Mouse (Mus musculus) heart, postnatal 25 days (tissue): ENCODE measurements around the gene Mypn. TPM values are rescaled to one million over a fixed set of nuclear protein-coding genes. Genes with fewer than 3 reads are reported as not detected.

ENCODE experiments used
- DNase-seq: peaks from one replicate; pipeline ENCODE4 v3.0.0; 2022; ENCODE audit warnings: low spot score
- intact Hi-C: fragments of 180-260 bp; cut with DNase I; formaldehyde crosslinking; loops from one replicate; pipeline ENCODE4 v1.15.1; 2025
- total RNA-seq, 2 experiments: library from RNA; stranded (reverse); gene quantifications; 2 replicates each; pipeline ENCODE4 v1.2.3; 2021

Mypn gene
- total RNA-seq, 2 experiments from 2014 or later: 101 to 108 TPM

GRCm38 (mm10) chr10:63065988-63066387 lies 137.8 kb downstream of the Mypn start:
- DNase-seq: peak; percentile 31
- intact Hi-C loops: loop anchor here (1.0 to 10.0 kb wide), 4 partner anchors 24 to 251 kb away; partner anchors contain the start of genes Hnrnph3, Pbld2 and Rufy2

Other genes with a start within 250 kb of the Mypn start
- gene Rufy2, start 223.7 kb downstream of the Mypn start, total RNA-seq: 10 to 100 TPM in 1 of 2 experiments, 1 to 10 TPM in 1; 9.7 to 10.9 TPM
- 10 to 100 TPM; 30.7 to 32.3 TPM for gene Hnrnph3, start 179.7 kb downstream of the Mypn start, total RNA-seq
- gene Pbld2, start 179.6 kb downstream of the Mypn start, total RNA-seq: 1 to 10 TPM; 7.0 to 8.0 TPM
- gene Pbld1, start 143.8 kb downstream of the Mypn start, total RNA-seq: 1 to 10 TPM; 1.1 to 1.4 TPM
- not detected for gene Atoh7, start 104.3 kb downstream of the Mypn start, total RNA-seq
- gene Herc4, start 39.9 kb upstream of the Mypn start, total RNA-seq: 10 to 100 TPM; 31.4 to 34.6 TPM
- 10 to 100 TPM in 1 of 2 experiments, 1 to 10 TPM in 1; 9.9 to 12.0 TPM for gene Sirt1, start 177.8 kb upstream of the Mypn start, total RNA-seq
- gene Dnajc12, start 178.5 kb upstream of the Mypn start, total RNA-seq: 10 to 100 TPM in 1 of 2 experiments, 1 to 10 TPM in 1; 8.7 to 11.2 TPM
- gene Gm7075, start 217.8 kb upstream of the Mypn start, total RNA-seq: not detected
- 10 to 100 TPM; 53.1 to 57.2 TPM for gene Ctnna3, start 226.1 kb upstream of the Mypn start, total RNA-seq